Mouse (Mus musculus) heart, embryonic 11.5 days (tissue): ENCODE data around the gene Phospho1. TPM values are rescaled to one million over a fixed set of nuclear protein-coding genes. Genes with fewer than 3 reads are reported as not detected.
"Not testable (repeated sequence)": the region's sequence is repeated elsewhere in the genome, so short reads cannot be mapped to it uniquely, and the experiment has no call there.

Source experiments
- ATAC-seq: fragments of 200-750 bp; cut with Nextera tagmentation; replicated peaks from 2 replicates; pipeline ENCODE4 v1.8.0; 2017; ENCODE audit warnings: moderate library complexity; ENCODE audit not compliant: insufficient number of reproducible peaks, low FRiP score, low TSS enrichment
- H3K27ac ChIP-seq: fragments of 300-500 bp; sonication (generic); 2 replicates; pipeline ENCODE4 v1.5.1; 2014; ENCODE audit warnings: mild to moderate bottlenecking, low read depth, low read length
- H3K27me3 ChIP-seq: fragments of 300-500 bp; sonication (generic); 2 replicates; pipeline ENCODE4 v1.6.1; 2014; ENCODE audit warnings: mild to moderate bottlenecking, low read length, mixed read lengths; ENCODE audit not compliant: control insufficient read depth, insufficient read depth
- H3K36me3 ChIP-seq: fragments of 300-500 bp; sonication (generic); 2 replicates; pipeline ENCODE4 v1.6.1; 2014; ENCODE audit warnings: mild to moderate bottlenecking, low read length, moderate library complexity, mixed read lengths; ENCODE audit not compliant: control insufficient read depth, insufficient read depth
- H3K4me1 ChIP-seq: fragments of 300-500 bp; sonication (generic); 2 replicates; pipeline ENCODE4 v1.6.1; 2014; ENCODE audit warnings: low read length; ENCODE audit not compliant: control insufficient read depth, insufficient read depth
- H3K4me2 ChIP-seq: fragments of 300-500 bp; sonication (generic); 2 replicates; pipeline ENCODE4 v1.6.1; 2014; ENCODE audit warnings: mild to moderate bottlenecking, moderate library complexity
- H3K4me3 ChIP-seq: fragments of 300-500 bp; sonication (generic); 2 replicates; pipeline ENCODE4 v1.5.1; 2014; ENCODE audit warnings: low read depth, low read length
- H3K9ac ChIP-seq: fragments of 300-500 bp; sonication (generic); 2 replicates; pipeline ENCODE4 v1.6.1; 2014; ENCODE audit warnings: mild to moderate bottlenecking, low read depth, low read length, moderate library complexity
- H3K9me3 ChIP-seq: fragments of 300-500 bp; sonication (generic); replicated peaks from 2 replicates; pipeline ENCODE4 v1.6.1; 2016; ENCODE audit warnings: low read length; ENCODE audit not compliant: control insufficient read depth
- WGBS: fragments of 180-500 bp; shearing (Covaris S2); extraction: QIAGEN DNeasy Blood & Tissue Kit; methylation state at CpG from one replicate; pipeline ENCODE4 v1.1.7; 2014; ENCODE audit not compliant: insufficient replicate concordance; 5-methylcytosine and 5-hydroxymethylcytosine counted together
- polyA plus RNA-seq: library from polyadenylated mRNA; unstranded; fragments of >200 nt; fragmentation: Nextera tagmentation; extraction: Ambion mirVana; gene quantifications from 2 replicates; pipeline ENCODE4 v1.2.1, GENCODE M21; 2014

Gene Phospho1
- polyA plus RNA-seq, 1 experiment from 2014 or later: 1.1 TPM

- Histone ChIP-seq H3K27ac (no peak overlapping the region), H3K9me3 (no peaks in the 10 kb centered on the region), H3K36me3 (no peaks in the 10 kb centered on the region), H3K9ac (no peak overlapping the region), H3K4me2 (no peak overlapping the region), H3K4me1 (no peaks in the 10 kb centered on the region), H3K4me3 (no peak overlapping the region), H3K27me3 (no peaks in the 10 kb centered on the region)
- 69% methylated on average over 6 of the region's 6 CpGs for WGBS
- no peak for ATAC-seq
Observed at GRCm38 (mm10) chr11:95869918-95870470, 45.7 kb downstream of the Phospho1 start.

GRCm38 (mm10) chr11:95875804-95876203 lies 51.5 kb downstream of the Phospho1 start:
- ATAC-seq: no peak
- Histone ChIP-seq H3K4me2 (no peak overlapping the region), H3K9me3 (no peaks in the 10 kb centered on the region), H3K27me3 (no peaks in the 10 kb centered on the region), H3K27ac (no peak overlapping the region), H3K4me1 (no peaks in the 10 kb centered on the region), H3K36me3 (no peaks in the 10 kb centered on the region), H3K9ac (no peak overlapping the region), H3K4me3 (no peak overlapping the region)
- WGBS: 23% methylated on average over 9 of the region's 9 CpGs

GRCm38 (mm10) chr11:95876296-95876695 lies 52.0 kb downstream of the Phospho1 start:
- ATAC-seq: no peak
- Histone ChIP-seq H3K27ac (no peak overlapping the region), H3K9me3 (no peaks in the 10 kb centered on the region), H3K4me1 (no peaks in the 10 kb centered on the region), H3K4me3 (no peak overlapping the region), H3K27me3 (no peaks in the 10 kb centered on the region), H3K36me3 (no peaks in the 10 kb centered on the region), H3K4me2 (no peak overlapping the region), H3K9ac (no peak overlapping the region)
- WGBS: 26% methylated on average over 7 of the region's 7 CpGs

GRCm38 (mm10) chr11:95879861-95880260 lies 55.6 kb downstream of the Phospho1 start:
- not testable (repeated sequence) for H3K4me2 ChIP-seq, H3K27me3 ChIP-seq, H3K4me1 ChIP-seq, H3K27ac ChIP-seq, H3K9me3 ChIP-seq, H3K4me3 ChIP-seq, ATAC-seq, H3K36me3 ChIP-seq, H3K9ac ChIP-seq
- 73% methylated on average over 2 of the region's 2 CpGs for WGBS

Other genes starting within 250 kb of the Phospho1 start
- 3.6 TPM in 2 replicates for gene Ngfr, start 236.8 kb upstream of the Phospho1 start, polyA plus RNA-seq
- gene Phb, start 157.5 kb upstream of the Phospho1 start, polyA plus RNA-seq: 273 and 295 TPM in 2 replicates
- gene Zfp652, start 111.8 kb upstream of the Phospho1 start, polyA plus RNA-seq: 5.6 and 7.3 TPM in 2 replicates
- gene B130006D01Rik, start 100.9 kb upstream of the Phospho1 start, polyA plus RNA-seq: 0.70 and 1.1 TPM in 2 replicates
- 43.1 and 44.6 TPM in 2 replicates for gene Gngt2, start 12.7 kb downstream of the Phospho1 start, polyA plus RNA-seq
- 11.5 and 21.1 TPM in 2 replicates for gene Abi3, start 18.0 kb downstream of the Phospho1 start, polyA plus RNA-seq
- gene B4galnt2, start 90.4 kb downstream of the Phospho1 start, polyA plus RNA-seq: 0.11 TPM in 1 of 2 replicates, not detected in the other
- gene Igf2bp1, start 181.4 kb downstream of the Phospho1 start, polyA plus RNA-seq: 50.0 and 51.5 TPM in 2 replicates
- not detected in 2 replicates for gene Gip, start 200.0 kb downstream of the Phospho1 start, polyA plus RNA-seq
- gene Snf8, start 210.4 kb downstream of the Phospho1 start, polyA plus RNA-seq: 27.1 and 31.3 TPM in 2 replicates
- gene Ube2z, start 240.9 kb downstream of the Phospho1 start, polyA plus RNA-seq: 23.0 and 33.1 TPM in 2 replicates